Mouse (Mus musculus) myocyte (in vitro differentiated cells): ENCODE data around the gene Sertad4.

ENCODE experiments used
- CEBPB ChIP-seq: IDR thresholded peaks from 2 replicates; pipeline ENCODE4 v1.6.1; 2011; ENCODE audit warnings: mild to moderate bottlenecking, moderate library complexity; ENCODE audit not compliant: poor library complexity, insufficient read depth, severe bottlenecking
- E2F4 ChIP-seq: IDR thresholded peaks from one replicate; pipeline ENCODE4 v1.6.1; 2011; ENCODE audit warnings: mild to moderate bottlenecking, control low read depth, moderate library complexity; ENCODE audit not compliant: insufficient read depth
- MAX ChIP-seq: IDR thresholded peaks from one replicate; pipeline ENCODE4 v1.6.1; 2011; ENCODE audit warnings: low read depth, mild to moderate bottlenecking, control low read depth
- MYOD1 ChIP-seq, 3 experiments: IDR thresholded peaks; one replicate each; pipeline ENCODE4 v1.6.1; 2011; ENCODE audit warnings: control low read depth in 2 of 3, low read depth in 2 of 3, mild to moderate bottlenecking in 2 of 3, moderate library complexity in 1 of 3; ENCODE audit not compliant: insufficient read length in 2 of 3, control insufficient read depth in 1 of 3
- MYOG ChIP-seq, 3 experiments: IDR thresholded peaks; one replicate each; pipeline ENCODE4 v1.6.1; 2011; ENCODE audit warnings: control low read depth in 2 of 3, low read depth in 2 of 3, mild to moderate bottlenecking in 2 of 3; ENCODE audit not compliant: insufficient read length in 2 of 3, control insufficient read depth in 1 of 3, insufficient read depth in 1 of 3
- POLR2A ChIP-seq: IDR thresholded peaks from one replicate; pipeline ENCODE4 v1.6.1; 2011; ENCODE audit warnings: low read depth, mild to moderate bottlenecking, control low read depth, moderate library complexity; ENCODE audit not compliant: insufficient read length
- POLR2AphosphoS2 ChIP-seq: IDR thresholded peaks from one replicate; pipeline ENCODE4 v1.6.1; 2011; ENCODE audit warnings: low read depth, control low read depth; ENCODE audit not compliant: insufficient read length
- TCF12 ChIP-seq: IDR thresholded peaks from one replicate; pipeline ENCODE4 v1.6.1; 2011; ENCODE audit warnings: mild to moderate bottlenecking, control low read depth; ENCODE audit not compliant: poor library complexity, insufficient read depth, severe bottlenecking
- TCF3 ChIP-seq: IDR thresholded peaks from one replicate; pipeline ENCODE4 v1.6.1; 2011; ENCODE audit warnings: low read depth, control low read depth; ENCODE audit not compliant: insufficient read length
- USF1 ChIP-seq: IDR thresholded peaks from one replicate; pipeline ENCODE4 v1.6.1; 2011; ENCODE audit warnings: low read depth, mild to moderate bottlenecking, control low read depth, moderate library complexity

GRCm38 (mm10) chr1:192827955-192828354 lies 27.6 kb downstream of the Sertad4 start:
- no peak for TF ChIP-seq POLR2AphosphoS2
- TF ChIP-seq E2F4: no peak
- no peak for TF ChIP-seq POLR2A
- TF ChIP-seq USF1: no peak
- no peak for TF ChIP-seq MAX
- TF ChIP-seq CEBPB: no peak
- TF ChIP-seq TCF3: no peak
- TF ChIP-seq MYOG (IDR thresholded peaks at IDR 0.05; ENCODE audit: control insufficient read depth in 1 of 3, insufficient read depth in 1 of 3, insufficient read length in 2 of 3, low read depth in 2 of 3): no peak
- no peak for TF ChIP-seq TCF12
- no peak for TF ChIP-seq MYOD1 (IDR thresholded peaks at IDR 0.05; ENCODE audit: control insufficient read depth in 1 of 3, insufficient read length in 2 of 3, low read depth in 2 of 3)
